Mouse (Mus musculus) embryonic facial prominence, embryonic 11.5 days (tissue): Measurements from ENCODE around the gene Dpp7. TPM values are rescaled to one million over a fixed set of nuclear protein-coding genes. Genes with fewer than 3 reads are reported as not detected.

Source experiments
- ATAC-seq: fragments of 200-750 bp; cut with Nextera tagmentation; replicated peaks from 2 replicates; pipeline ENCODE4 v1.8.0; 2017; ENCODE audit warnings: low read depth; ENCODE audit not compliant: insufficient number of reproducible peaks, low FRiP score, low TSS enrichment
- DNase-seq: peaks from one replicate; pipeline ENCODE4 v3.0.0-alpha.2; 2015; ENCODE audit warnings: low spot score
- H3K27ac ChIP-seq: fragments of 300-500 bp; sonication (generic); replicated peaks from 2 replicates; pipeline ENCODE4 v1.5.1; 2014; ENCODE audit warnings: mild to moderate bottlenecking, low read depth, low read length, control low read depth
- H3K27me3 ChIP-seq: fragments of 300-500 bp; sonication (generic); 2 replicates; pipeline ENCODE4 v1.6.1; 2014; ENCODE audit warnings: mild to moderate bottlenecking, low read length, moderate library complexity, mixed read lengths; ENCODE audit not compliant: control insufficient read depth, insufficient read depth
- H3K36me3 ChIP-seq: fragments of 300-500 bp; sonication (generic); replicated peaks from 2 replicates; pipeline ENCODE4 v1.6.1; 2014; ENCODE audit warnings: low read depth, mild to moderate bottlenecking, low read length, moderate library complexity, mixed read lengths; ENCODE audit not compliant: control insufficient read depth, insufficient read depth
- H3K4me1 ChIP-seq: fragments of 300-500 bp; sonication (generic); 2 replicates; pipeline ENCODE4 v1.6.1; 2014; ENCODE audit warnings: low read length, mixed read lengths; ENCODE audit not compliant: control insufficient read depth, insufficient read depth
- H3K4me2 ChIP-seq: fragments of 300-500 bp; sonication (generic); 2 replicates; pipeline ENCODE4 v1.6.1; 2014; ENCODE audit warnings: low read depth, mild to moderate bottlenecking, control low read depth, low read length, moderate library complexity
- H3K4me3 ChIP-seq: fragments of 300-500 bp; sonication (generic); 2 replicates; pipeline ENCODE4 v1.5.1; 2014; ENCODE audit warnings: low read depth, low read length, control low read depth
- H3K9ac ChIP-seq: fragments of 300-500 bp; sonication (generic); replicated peaks from 2 replicates; pipeline ENCODE4 v1.6.1; 2014; ENCODE audit warnings: mild to moderate bottlenecking, control low read depth, low read length
- H3K9me3 ChIP-seq: fragments of 300-500 bp; sonication (generic); replicated peaks from 2 replicates; pipeline ENCODE4 v1.6.1; 2016; ENCODE audit warnings: mild to moderate bottlenecking, low read length, inconsistent platforms, mixed read lengths; ENCODE audit not compliant: control insufficient read depth
- WGBS: fragments of 180-500 bp; shearing (Covaris S2); extraction: QIAGEN DNeasy Blood & Tissue Kit; methylation state at CpG from one replicate; pipeline ENCODE4 v1.1.7; 2014; 5-methylcytosine and 5-hydroxymethylcytosine counted together
- polyA plus RNA-seq: library from polyadenylated mRNA; unstranded; fragments of >200 nt; fragmentation: Nextera tagmentation; extraction: Ambion mirVana; gene quantifications from 2 replicates; pipeline ENCODE4 v1.2.1, GENCODE M21; 2014

The Dpp7 gene
- polyA plus RNA-seq, 1 experiment from 2014 or later = 19.1 TPM

- peaks cover 38% of the 10 kb centered on the region for H3K27me3 ChIP-seq
- H3K9ac ChIP-seq = no peak overlapping the region
- no peaks in the 10 kb centered on the region for H3K9me3 ChIP-seq
- DNase-seq = no peak
- H3K27ac ChIP-seq = no peak overlapping the region
- ATAC-seq = no peak
- peaks cover 5% of the 10 kb centered on the region for H3K4me1 ChIP-seq
- H3K4me3 ChIP-seq = no peak overlapping the region
- no peak overlapping the region for H3K4me2 ChIP-seq
- no peaks in the 10 kb centered on the region for H3K36me3 ChIP-seq
- WGBS = 88% methylated on average over 7 of the region's 7 CpGs
These were observed 41.9 kb upstream of the Dpp7 start for GRCm38 (mm10) chr2:25398065-25398464.

GRCm38 (mm10) chr2:25397010-25397409, 40.9 kb upstream of the Dpp7 start:
- no peak for ATAC-seq
- Histone ChIP-seq H3K9ac (no peak overlapping the region), H3K4me2 (no peak overlapping the region), H3K27me3 (peaks cover 32% of the 10 kb centered on the region), H3K9me3 (no peaks in the 10 kb centered on the region), H3K27ac (no peak overlapping the region), H3K4me1 (peaks cover 5% of the 10 kb centered on the region), H3K4me3 (no peak overlapping the region), H3K36me3 (no peaks in the 10 kb centered on the region)
- WGBS = 40% methylated on average over 1 of the region's 1 CpGs
- DNase-seq = no peak

GRCm38 (mm10) chr2:25396597-25396983, 40.4 kb upstream of the Dpp7 start:
- 16% methylated on average over 3 of the region's 3 CpGs for WGBS
- ATAC-seq = no peak
- no peak overlapping the region; the same call in 1 of the 2 replicates for H3K4me2 ChIP-seq

GRCm38 (mm10) chr2:25395721-25396596, 39.8 kb upstream of the Dpp7 start, which contains the start of gene Entpd2:
Gene Entpd2, plus strand, starts transcription at chr2:25395874.
- Histone ChIP-seq H3K9me3 (no peaks in the 10 kb centered on the region), H3K27me3 (peaks cover 31% of the 10 kb centered on the region), H3K4me2 (peak within 1 kb of the TSS; percentile 70), H3K36me3 (no peaks in the 10 kb centered on the region), H3K9ac (peak within 1 kb of the TSS; percentile 32), H3K4me3 (peak within 1 kb of the TSS; percentile 32), H3K27ac (no peak within 1 kb of the TSS), H3K4me1 (peaks cover 5% of the 10 kb centered on the region)
- ATAC-seq (no peak), DNase-seq (peak; percentile 43)
- WGBS = 2% methylated on average over 57 of the region's 57 CpGs

More at GRCm38 (mm10) chr2:25396597-25396983, 40.4 kb upstream of the Dpp7 start:
- Histone ChIP-seq H3K9me3 (no peaks in the 10 kb centered on the region), H3K4me3 (no peak overlapping the region), H3K4me1 (peaks cover 5% of the 10 kb centered on the region), H3K27me3 (peaks cover 31% of the 10 kb centered on the region), H3K36me3 (no peaks in the 10 kb centered on the region), H3K9ac (no peak overlapping the region), H3K27ac (no peak overlapping the region)
- no peak for DNase-seq

- Histone ChIP-seq H3K4me2 (no peak overlapping the region), H3K9ac (no peak overlapping the region), H3K4me1 (peaks cover 5% of the 10 kb centered on the region), H3K9me3 (no peaks in the 10 kb centered on the region), H3K27me3 (peaks cover 28% of the 10 kb centered on the region), H3K36me3 (no peaks in the 10 kb centered on the region), H3K27ac (no peak overlapping the region), H3K4me3 (no peak overlapping the region)
- no peak for DNase-seq
- 38% methylated on average over 3 of the region's 3 CpGs for WGBS
- ATAC-seq = no peak
These were observed 38.4 kb upstream of the Dpp7 start for GRCm38 (mm10) chr2:25394281-25395221.

- Histone ChIP-seq H3K36me3 (no peaks in the 10 kb centered on the region), H3K4me1 (peaks cover 5% of the 10 kb centered on the region), H3K9me3 (no peaks in the 10 kb centered on the region), H3K4me3 (no peak overlapping the region), H3K4me2 (no peak overlapping the region), H3K27me3 (peaks cover 17% of the 10 kb centered on the region), H3K27ac (no peak overlapping the region), H3K9ac (no peak overlapping the region)
- DNase-seq (no peak), ATAC-seq (no peak)
- 73% methylated on average over 5 of the region's 5 CpGs for WGBS
These were observed 35.1 kb upstream of the Dpp7 start for GRCm38 (mm10) chr2:25391266-25391665.

- H3K4me3 ChIP-seq = no peak overlapping the region
- no peak for DNase-seq
- no peak overlapping the region for H3K9ac ChIP-seq
- no peaks in the 10 kb centered on the region for H3K9me3 ChIP-seq
- WGBS = 85% methylated on average over 5 of the region's 5 CpGs
- H3K27me3 ChIP-seq = no peaks in the 10 kb centered on the region
- no peaks in the 10 kb centered on the region for H3K36me3 ChIP-seq
- no peaks in the 10 kb centered on the region for H3K4me1 ChIP-seq
- H3K4me2 ChIP-seq = no peak overlapping the region
- no peak for ATAC-seq
- no peak overlapping the region for H3K27ac ChIP-seq
These were observed 28.3 kb upstream of the Dpp7 start for GRCm38 (mm10) chr2:25384492-25384891.
